Mouse (Mus musculus): Measurements from ENCODE around the gene Fkbp15. TPM values are rescaled to one million over a fixed set of nuclear protein-coding genes. Genes with fewer than 3 reads are reported as not detected.

Gene Fkbp15
- polyA plus RNA-seq (2015; fragmentation: Illumina TruSeq; extraction: RNeasy Lipid Tissue Mini Kit (QIAGEN cat#74804); ENCODE audit: insufficient read depth, low read depth, low replicate concordance): 8.2 TPM

DNA sequence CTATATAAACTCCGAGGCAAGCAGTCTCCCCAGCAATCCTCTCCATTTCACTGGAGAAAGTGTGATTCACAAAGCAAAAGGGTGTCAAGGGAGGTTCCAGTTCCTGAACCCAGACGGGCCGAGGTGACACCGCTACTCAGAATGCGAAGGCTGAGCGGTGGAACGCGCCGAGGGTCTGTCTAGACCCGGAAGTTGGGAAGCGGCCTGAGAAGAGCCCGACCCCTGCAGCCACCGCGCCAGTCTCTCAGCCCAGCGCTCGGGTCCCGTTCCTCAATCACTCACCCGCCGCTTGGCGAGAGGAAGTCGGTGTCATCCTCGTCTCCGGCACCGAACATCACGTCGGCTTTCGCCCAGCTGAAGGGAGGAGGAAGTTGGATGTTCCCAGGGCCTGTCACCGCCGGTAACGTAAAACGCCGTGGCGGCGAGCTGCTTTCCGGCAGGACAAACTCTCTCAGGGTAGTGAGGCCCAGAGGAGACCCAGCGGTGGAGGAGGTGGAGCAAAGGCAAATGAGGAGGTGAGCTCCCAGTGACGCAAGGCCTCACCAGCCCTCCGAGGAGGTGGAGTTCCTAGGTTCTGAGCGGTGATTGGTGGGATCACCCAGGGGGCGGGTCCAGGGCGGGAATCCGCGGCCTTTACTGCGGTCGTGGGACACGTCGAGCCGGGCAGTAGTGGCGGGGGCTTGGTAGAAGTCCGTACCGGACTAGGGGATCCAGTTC, at the start of gene Fkbp15, which contains the start of gene Slc31a1:
Gene Fkbp15, minus strand, starts transcription at position 461 of the 717 bp plus-strand sequence.
Gene Slc31a1, plus strand, starts transcription at position 640 of the 717 bp plus-strand sequence.

DNA sequence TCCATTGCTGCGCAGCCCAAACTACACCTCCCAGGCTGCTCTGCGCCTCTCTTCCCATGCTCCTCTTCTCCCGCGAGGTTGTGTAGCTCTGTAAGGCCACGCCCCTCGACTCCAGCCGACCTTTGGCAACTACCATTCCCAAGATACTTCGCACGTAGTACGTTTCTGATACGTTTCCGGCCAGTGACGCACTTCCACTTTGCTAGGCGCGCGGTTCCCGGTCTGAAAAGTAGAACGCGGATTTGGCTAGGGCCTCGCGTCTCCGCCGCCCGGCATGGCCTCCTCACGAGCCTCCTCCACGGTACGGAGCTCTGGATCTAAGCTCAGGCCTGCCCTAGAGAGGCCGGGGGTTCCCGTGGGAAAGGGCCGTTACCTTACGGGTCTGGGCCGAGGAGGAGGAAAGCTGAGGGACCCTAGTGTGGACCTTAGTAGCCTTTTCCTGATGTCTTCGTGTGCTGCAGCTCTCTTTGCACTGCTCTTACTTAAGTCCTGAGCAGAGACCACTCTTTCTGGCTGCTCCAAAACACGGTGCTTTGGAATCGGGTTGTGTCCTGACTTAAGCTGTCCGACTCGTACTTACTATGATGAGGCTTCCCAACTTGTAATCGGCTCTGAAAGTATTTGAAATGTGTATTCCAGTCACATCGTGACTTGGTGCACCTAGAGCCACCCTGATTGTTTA, 48.4 kb upstream of the Fkbp15 start, which contains the start of the genes Cdc26 and Prpf4:
Gene Cdc26, minus strand, starts transcription at position 42 of the 682 bp plus-strand sequence.
Gene Prpf4, plus strand, starts transcription at position 197 of the 682 bp plus-strand sequence.

DNA sequence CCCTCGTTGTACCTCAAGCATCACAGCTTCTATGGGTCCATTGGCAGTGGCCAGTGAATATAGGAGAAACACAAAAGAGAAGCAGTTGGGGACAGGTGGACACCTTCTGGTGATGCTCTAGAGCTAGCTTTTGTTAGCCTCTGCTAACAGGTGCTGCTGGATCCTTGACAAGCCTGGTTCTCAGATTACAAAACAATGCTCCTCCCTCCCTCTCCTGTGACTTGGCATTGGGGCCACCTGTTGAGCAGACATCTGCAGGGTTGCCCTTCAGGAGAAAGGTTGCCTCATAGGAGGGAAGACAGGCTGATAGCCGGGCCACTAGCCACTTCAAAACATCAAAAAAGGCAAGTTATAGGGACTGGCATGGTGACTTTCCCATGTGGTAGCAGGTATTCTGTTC, 98.1 kb downstream of the Fkbp15 start, which contains the start of gene Slc31a2:
Gene Slc31a2, plus strand, starts transcription at position 287 of the 400 bp plus-strand sequence.

Other genes starting within 250 kb of the Fkbp15 start
- gene Mup21, start 209.7 kb downstream of the Fkbp15 start, polyA plus RNA-seq (2015; fragmentation: Illumina TruSeq; extraction: RNeasy Lipid Tissue Mini Kit (QIAGEN cat#74804); ENCODE audit: insufficient read depth, low read depth, low replicate concordance): not detected
- 1.7 TPM for gene Zfp37, start 129.5 kb downstream of the Fkbp15 start, polyA plus RNA-seq (2015; fragmentation: Illumina TruSeq; extraction: RNeasy Lipid Tissue Mini Kit (QIAGEN cat#74804); ENCODE audit: insufficient read depth, low read depth, low replicate concordance)
- gene Slc31a2, start 98.0 kb downstream of the Fkbp15 start, polyA plus RNA-seq (2015; fragmentation: Illumina TruSeq; extraction: RNeasy Lipid Tissue Mini Kit (QIAGEN cat#74804); ENCODE audit: insufficient read depth, low read depth, low replicate concordance): 13.7 TPM
- 5.9 TPM for gene Slc31a1, start 179 bp upstream of the Fkbp15 start, polyA plus RNA-seq (2015; fragmentation: Illumina TruSeq; extraction: RNeasy Lipid Tissue Mini Kit (QIAGEN cat#74804); ENCODE audit: insufficient read depth, low read depth, low replicate concordance)
- gene Cdc26, start 48.1 kb upstream of the Fkbp15 start, polyA plus RNA-seq (2015; fragmentation: Illumina TruSeq; extraction: RNeasy Lipid Tissue Mini Kit (QIAGEN cat#74804); ENCODE audit: insufficient read depth, low read depth, low replicate concordance): 19.3 TPM
- gene Prpf4, start 48.2 kb upstream of the Fkbp15 start, polyA plus RNA-seq (2015; fragmentation: Illumina TruSeq; extraction: RNeasy Lipid Tissue Mini Kit (QIAGEN cat#74804); ENCODE audit: insufficient read depth, low read depth, low replicate concordance): 2.0 TPM
- not detected for gene Rnf183, start 74.7 kb upstream of the Fkbp15 start, polyA plus RNA-seq (2015; fragmentation: Illumina TruSeq; extraction: RNeasy Lipid Tissue Mini Kit (QIAGEN cat#74804); ENCODE audit: insufficient read depth, low read depth, low replicate concordance)
- 0.39 TPM for gene Wdr31, start 110.3 kb upstream of the Fkbp15 start, polyA plus RNA-seq (2015; fragmentation: Illumina TruSeq; extraction: RNeasy Lipid Tissue Mini Kit (QIAGEN cat#74804); ENCODE audit: insufficient read depth, low read depth, low replicate concordance)
- gene Bspry, start 119.5 kb upstream of the Fkbp15 start, polyA plus RNA-seq (2015; fragmentation: Illumina TruSeq; extraction: RNeasy Lipid Tissue Mini Kit (QIAGEN cat#74804); ENCODE audit: insufficient read depth, low read depth, low replicate concordance): 4.3 TPM
- gene Hdhd3, start 142.9 kb upstream of the Fkbp15 start, polyA plus RNA-seq (2015; fragmentation: Illumina TruSeq; extraction: RNeasy Lipid Tissue Mini Kit (QIAGEN cat#74804); ENCODE audit: insufficient read depth, low read depth, low replicate concordance): 1.9 TPM
- gene Alad, start 159.4 kb upstream of the Fkbp15 start, polyA plus RNA-seq (2015; fragmentation: Illumina TruSeq; extraction: RNeasy Lipid Tissue Mini Kit (QIAGEN cat#74804); ENCODE audit: insufficient read depth, low read depth, low replicate concordance): 14.1 TPM
- 5.5 TPM for gene Pole3, start 164.5 kb upstream of the Fkbp15 start, polyA plus RNA-seq (2015; fragmentation: Illumina TruSeq; extraction: RNeasy Lipid Tissue Mini Kit (QIAGEN cat#74804); ENCODE audit: insufficient read depth, low read depth, low replicate concordance)
- not detected for gene 4933430I17Rik, start 164.8 kb upstream of the Fkbp15 start, polyA plus RNA-seq (2015; fragmentation: Illumina TruSeq; extraction: RNeasy Lipid Tissue Mini Kit (QIAGEN cat#74804); ENCODE audit: insufficient read depth, low read depth, low replicate concordance)
- 13.8 TPM for gene Rgs3, start 199.3 kb upstream of the Fkbp15 start, polyA plus RNA-seq (2015; fragmentation: Illumina TruSeq; extraction: RNeasy Lipid Tissue Mini Kit (QIAGEN cat#74804); ENCODE audit: insufficient read depth, low read depth, low replicate concordance)

All from pancreas, adult 10 weeks (tissue).